Mouse (Mus musculus) c-Kit-negative CD71-positive TER-119-positive erythroid progenitor cells, embryonic 14.5 days (primary cell): ENCODE measurements around the gene Oit3.
"Not testable (repeated sequence)": the region's sequence is repeated elsewhere in the genome, so short reads cannot be mapped to it uniquely, and the experiment has no call there.

Experiments used
- DNase-seq: peaks from one replicate; pipeline ENCODE4 v3.0.0-alpha.2; 2013; ENCODE audit warnings: low read depth, low spot score

The Oit3 gene

GRCm38 (mm10) chr10:59429448-59430135, 12.0 kb downstream of the Oit3 start:
- DNase-seq = no peak

GRCm38 (mm10) chr10:59426371-59426770, 15.2 kb downstream of the Oit3 start:
- DNase-seq = no peak

DNA sequence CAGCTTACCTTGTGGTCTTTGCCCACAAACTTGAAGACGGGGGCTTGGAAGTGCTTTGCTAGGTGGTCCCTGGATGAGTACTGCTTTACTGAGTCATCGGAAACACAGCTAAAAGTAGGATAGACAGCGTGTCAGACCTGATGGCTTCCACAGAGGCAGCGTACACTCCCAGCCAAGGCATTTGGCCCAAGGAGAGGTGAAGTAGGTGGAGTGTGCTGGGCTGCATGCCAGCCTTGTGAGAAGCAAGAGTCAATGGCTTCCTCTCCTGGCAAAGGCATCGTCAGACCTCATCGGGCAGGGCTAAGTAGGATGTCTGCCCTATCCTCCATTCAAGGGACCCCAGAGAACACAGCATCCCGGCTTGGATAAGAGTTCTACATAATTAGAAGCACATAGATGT, 16.2 kb downstream of the Oit3 start:
- no peak for DNase-seq

DNA sequence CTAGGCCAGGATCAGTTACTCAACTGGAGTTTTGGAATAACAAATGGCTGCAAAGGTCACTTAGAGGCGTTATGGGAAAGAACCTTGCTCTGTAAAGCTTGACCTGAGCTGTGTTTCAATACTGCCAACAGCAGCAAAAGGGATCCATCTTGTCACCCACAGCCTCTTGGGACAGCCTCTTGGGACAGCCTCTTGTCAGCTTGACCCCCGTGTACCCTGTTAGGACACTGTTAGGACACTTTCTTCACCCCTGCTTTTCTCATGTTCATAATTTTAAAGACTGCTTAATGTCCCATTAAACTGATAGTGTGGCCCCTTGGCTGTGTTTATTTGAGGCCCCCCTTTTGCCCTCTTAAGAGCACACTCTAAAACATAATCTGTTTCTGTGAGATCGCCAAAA, 17.1 kb downstream of the Oit3 start:
- no peak for DNase-seq

DNA sequence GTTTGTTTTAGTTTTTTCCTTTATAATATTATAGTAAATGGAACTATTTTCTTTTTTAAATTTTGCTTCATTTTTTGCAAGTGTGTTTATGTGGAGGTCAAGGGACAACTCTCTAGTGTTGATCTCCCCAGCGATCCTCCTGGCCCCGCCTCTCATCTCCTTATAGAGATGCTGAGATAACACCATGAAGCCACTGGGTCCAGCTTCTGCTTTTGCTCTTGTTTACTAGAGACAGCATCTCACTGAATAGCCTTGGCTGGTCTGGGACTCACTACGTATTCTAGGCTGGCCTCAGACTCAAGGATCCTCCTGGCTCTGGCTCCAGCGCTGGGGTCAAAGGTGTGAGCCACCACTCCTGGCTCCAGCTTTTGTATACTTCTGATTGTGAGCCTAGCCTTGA, 22.1 kb downstream of the Oit3 start:
- DNase-seq = no peak

DNA sequence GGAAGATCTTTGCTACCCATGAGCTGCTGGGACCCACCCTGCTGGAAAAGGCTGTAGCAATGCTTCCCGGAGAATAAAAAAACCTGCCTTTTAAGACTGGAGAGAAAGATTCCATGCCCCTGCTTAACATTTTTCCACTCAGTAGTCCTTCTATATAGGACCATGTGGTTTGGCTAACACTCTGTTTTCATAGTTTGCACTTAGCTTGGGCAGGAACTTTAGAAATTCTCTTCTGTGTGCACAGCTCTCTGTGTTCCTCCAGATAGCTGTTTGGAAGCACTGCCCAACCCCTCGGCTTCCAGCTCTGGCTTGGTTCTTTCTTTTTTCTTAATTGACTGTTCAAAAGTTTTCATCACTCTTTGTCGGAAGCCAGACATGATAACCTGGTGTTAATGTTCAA, 25.0 kb downstream of the Oit3 start:
- no peak for DNase-seq

DNA sequence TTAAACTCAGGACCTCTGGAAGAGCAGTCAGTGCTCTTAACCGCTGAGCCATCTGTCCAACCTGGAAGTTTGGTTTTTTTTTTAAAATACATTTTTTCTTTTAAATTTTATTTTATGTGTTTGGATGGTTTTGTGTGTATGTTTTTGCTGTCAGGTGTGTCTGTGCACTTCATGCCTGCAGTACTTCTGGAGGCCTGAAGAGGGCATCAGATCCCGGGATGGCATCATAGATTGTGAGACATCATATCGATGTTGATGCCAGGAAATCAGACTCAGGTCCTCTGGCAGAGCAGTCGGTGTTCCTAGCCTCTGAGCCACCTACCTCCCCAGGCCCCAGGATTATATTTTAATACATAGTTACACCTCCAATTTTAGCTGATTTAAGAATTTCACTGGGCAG, 27.9 kb downstream of the Oit3 start:
- DNase-seq = no peak

GRCm38 (mm10) chr10:59410264-59410663, 31.3 kb downstream of the Oit3 start:
- no peak for DNase-seq

DNA sequence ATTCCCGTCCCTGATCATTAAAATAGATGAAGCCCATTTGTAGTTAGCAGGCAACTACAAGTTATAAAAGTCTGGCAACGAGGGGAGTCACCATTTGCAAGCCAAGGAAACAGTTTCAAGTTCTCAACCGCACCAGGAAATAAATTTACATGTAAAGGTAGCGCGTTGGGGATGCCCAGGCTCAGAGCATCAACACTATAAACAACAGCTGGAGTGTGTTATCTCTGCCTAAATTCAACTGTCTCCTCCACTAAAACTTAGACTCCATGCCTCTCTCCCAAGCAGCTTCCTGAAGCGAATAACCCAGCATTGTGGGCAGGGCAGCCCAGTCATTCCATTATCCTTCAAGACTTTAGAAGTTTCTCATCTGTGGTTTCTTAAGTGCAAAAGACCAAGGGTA, 33.1 kb downstream of the Oit3 start:
- DNase-seq = no peak

DNA sequence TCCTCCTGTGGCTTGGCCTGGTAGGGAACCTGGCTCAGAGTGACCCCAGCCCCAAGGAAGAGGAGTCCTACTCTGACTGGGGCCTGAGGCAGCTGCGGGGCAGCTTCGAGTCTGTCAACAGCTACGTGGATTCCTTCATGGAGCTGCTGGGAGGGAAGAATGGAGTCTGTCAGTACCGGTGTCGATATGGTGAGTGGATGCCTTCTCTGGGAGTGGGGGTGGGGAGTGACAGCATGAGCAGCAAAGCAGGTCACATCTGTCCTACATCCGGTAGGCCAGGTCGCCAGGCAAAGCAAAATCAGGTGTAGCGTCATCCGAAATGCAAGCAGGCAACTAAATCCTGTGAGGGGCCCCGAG, 37.8 kb downstream of the Oit3 start:
- DNase-seq = no peak

GRCm38 (mm10) chr10:59402899-59403792, 38.4 kb downstream of the Oit3 start, which contains the start of gene Pla2g12b:
Gene Pla2g12b (plus strand): TSS chr10:59403660.
- DNase-seq = no peak

- DNase-seq = not testable (repeated sequence)
Measured at GRCm38 (mm10) chr10:59395461-59395860, 46.1 kb downstream of the Oit3 start, which contains the start of gene Gm10273. Gene Gm10273 (plus strand): TSS chr10:59395632.

DNA sequence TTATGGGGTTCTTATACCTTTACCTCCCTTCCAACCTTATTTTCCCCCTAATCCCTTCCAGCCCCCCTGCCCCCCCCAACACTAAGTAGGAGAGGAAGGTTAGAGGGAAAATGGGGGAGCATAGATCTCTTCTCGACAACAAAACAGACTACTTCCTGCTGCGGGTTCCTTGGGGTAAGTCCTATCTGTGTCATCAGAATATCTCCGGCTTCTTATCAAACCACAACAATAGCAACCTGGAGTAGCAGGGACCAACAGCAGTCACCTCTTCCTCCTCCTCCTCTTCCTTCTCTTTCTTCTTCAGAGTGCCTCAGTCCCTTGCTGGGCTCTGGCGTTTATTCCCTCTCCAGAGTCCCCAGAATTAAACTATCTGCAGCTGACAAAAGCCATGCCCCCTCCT, 49.7 kb downstream of the Oit3 start:
- DNase-seq = no peak

- no peak for DNase-seq
Measured at GRCm38 (mm10) chr10:59389652-59390051, 51.9 kb downstream of the Oit3 start.

- DNase-seq = no peak
Measured at GRCm38 (mm10) chr10:59386951-59387350, 54.6 kb downstream of the Oit3 start.

- peak; percentile 47 for DNase-seq
Measured at GRCm38 (mm10) chr10:59381563-59381962, 60.0 kb downstream of the Oit3 start.

DNA sequence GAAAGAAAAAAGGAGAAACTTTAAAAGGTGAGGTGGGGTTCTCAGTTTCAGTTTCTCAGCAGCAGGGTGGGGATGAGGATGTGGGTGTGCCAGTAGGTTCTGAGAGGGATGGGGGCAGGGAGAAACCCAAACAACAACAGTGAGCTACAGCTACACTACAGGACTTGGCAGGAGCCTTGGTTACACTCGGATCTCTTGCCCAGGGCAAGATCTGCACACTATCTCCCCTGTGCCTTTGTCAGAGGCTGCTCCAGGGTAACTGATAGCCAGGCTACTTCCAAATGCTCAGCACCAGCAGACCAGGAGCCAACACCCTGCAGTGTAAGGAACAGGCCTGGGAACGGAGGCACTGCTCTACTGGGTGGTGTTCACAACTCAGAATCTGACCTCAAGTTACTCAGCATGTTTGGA, 61.2 kb downstream of the Oit3 start:
- DNase-seq = peak; percentile 48

DNA sequence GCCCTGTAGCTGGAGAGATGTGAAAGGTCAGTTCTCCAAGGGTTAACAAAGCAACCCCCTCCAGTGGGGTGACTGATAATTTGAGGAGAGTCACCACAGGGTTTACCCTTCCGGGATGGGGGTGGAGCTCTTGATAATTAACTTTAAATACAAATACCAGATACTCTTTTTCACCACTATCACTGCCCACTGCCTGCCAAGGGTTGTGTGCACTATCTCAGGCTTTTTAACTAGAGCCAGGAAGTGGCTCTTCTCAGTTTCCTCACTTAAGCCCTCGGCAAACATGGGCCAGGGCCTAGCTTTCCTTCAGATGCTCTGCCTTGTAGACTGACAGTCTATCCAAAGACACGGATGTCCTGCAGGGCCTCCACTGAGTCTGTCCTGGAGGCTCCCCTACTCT, 61.7 kb downstream of the Oit3 start:
- DNase-seq = peak; percentile 9

GRCm38 (mm10) chr10:59378728-59379127, 62.9 kb downstream of the Oit3 start:
- peak; percentile 12 for DNase-seq

GRCm38 (mm10) chr10:59377906-59378305, 63.7 kb downstream of the Oit3 start:
- DNase-seq = no peak
